Mouse (Mus musculus): Measurements from ENCODE around the gene Pgghg.

The Pgghg gene

DNA sequence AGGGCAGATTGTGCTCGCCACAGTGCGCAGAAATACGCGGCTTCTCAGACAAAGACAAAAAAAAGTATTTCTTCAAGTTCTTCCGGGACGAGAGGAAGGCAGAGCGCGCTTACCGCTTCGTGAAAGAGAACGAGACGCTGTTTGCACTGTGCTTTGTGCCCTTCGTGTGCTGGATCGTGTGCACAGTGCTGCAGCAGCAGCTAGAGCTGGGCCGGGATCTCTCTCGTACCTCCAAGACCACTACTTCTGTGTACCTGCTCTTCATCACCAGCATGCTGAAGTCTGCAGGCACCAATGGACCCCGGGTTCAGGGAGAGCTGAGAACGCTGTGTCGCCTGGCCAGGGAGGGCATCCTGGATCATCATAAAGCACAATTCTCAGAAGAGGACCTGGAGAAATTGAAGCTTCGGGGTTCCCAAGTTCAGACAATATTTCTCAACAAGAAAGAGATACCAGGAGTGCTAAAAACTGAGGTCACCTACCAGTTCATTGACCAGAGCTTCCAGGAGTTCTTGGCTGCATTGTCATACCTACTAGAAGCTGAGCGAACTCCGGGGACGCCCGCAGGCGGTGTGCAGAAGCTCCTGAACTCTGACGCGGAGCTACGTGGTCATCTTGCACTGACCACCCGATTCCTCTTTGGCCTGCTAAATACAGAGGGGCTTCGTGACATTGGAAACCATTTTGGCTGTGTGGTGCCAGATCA is 18.0 kb upstream of the Pgghg start:
- no peak for DNase-seq (ENCODE audit: low read depth, low spot score)

DNA sequence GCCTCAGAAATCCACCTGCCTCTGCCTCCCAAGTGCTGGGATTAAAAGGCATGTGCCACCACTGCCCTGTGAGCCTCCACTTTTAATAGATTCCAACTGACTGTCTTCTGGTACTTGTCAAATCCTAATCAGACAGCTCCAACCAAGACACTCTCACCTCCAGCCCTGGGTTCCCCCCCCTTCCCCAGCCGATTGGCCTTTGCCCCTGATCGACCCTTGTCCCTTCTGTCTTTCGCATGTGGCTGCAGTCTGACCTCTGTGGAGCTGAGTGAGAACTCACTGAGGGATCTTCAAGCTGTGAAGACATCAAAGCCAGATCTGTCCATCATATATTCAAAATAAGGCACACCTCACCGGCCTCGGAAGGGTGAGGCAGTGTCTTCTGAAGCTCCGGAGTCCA is 14.0 kb upstream of the Pgghg start:
- no peak for DNase-seq (ENCODE audit: low read depth, low spot score)

GRCm38 (mm10) chr7:140938436-140938835 is 2.8 kb upstream of the Pgghg start:
- peak; percentile 87 for DNase-seq (ENCODE audit: low read depth, low spot score)

GRCm38 (mm10) chr7:140938896-140939295 is 2.3 kb upstream of the Pgghg start:
- peak; percentile 79 for DNase-seq (ENCODE audit: low read depth, low spot score)

GRCm38 (mm10) chr7:140939669-140940171 is 1.5 kb upstream of the Pgghg start:
- no peak for DNase-seq (ENCODE audit: low read depth, low spot score)

DNA sequence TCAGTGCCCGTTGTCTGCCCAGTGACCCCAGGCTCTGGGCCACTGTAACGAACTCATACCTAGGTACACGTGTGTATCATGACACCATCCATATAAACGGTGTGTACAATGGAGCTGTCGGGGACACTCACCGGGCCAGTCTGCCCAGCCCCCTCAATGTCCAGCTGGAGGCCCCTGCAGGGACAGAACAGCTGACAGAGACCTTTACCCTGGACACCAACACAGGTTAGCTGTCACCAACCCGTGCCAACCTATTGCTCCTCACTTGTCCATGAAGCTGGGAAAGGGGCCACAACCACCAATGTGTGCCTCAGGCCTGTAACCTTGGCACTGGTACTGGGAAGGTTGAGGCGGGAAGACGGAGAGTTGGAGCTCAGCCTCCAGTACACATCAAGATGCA is 1.1 kb downstream of the Pgghg start:
- no peak for DNase-seq (ENCODE audit: low read depth, low spot score)

DNA sequence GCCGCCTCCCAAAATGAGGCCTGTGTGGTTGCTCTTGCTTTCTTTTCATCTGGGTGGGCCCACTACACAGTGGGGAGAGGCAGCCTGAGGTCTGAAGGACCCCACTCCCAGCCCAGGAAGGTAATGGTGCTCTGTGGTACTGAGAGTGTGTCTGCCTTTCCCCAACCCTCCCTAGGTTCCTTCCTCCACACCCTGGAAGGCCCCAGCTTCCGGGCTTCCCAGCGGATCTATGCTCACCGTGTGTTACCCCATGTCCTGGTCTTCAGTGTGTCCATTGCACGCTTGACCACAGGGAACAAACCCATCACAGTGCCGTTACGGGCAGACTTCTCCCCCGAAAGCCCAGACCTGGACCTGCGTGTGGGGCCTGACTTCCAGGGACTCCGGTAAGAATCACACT is 1.6 kb downstream of the Pgghg start:
- no peak for DNase-seq (ENCODE audit: low read depth, low spot score)

DNA sequence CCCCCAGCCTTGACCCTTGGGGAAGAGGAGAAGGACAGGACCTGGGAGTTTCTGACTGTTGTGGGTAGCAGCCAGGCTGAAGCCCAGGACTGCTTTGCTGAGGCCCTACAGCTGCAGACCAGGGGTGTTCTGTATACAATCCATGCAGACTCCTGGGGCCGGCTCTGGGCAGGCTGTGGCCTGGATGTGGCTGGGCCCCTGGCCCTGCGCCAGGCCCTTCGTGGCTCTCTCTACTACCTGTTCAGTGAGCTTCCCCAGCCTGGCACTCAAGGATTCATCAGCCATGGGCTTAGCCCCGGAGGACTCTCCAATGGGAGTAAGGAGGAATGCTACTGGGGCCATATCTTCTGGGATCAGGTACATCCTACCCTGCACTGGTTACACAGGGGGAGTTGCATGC is 2.2 kb downstream of the Pgghg start:
- DNase-seq (ENCODE audit: low read depth, low spot score): no peak

GRCm38 (mm10) chr7:140944236-140944635 is 3.0 kb downstream of the Pgghg start:
- DNase-seq (ENCODE audit: low read depth, low spot score): no peak

DNA sequence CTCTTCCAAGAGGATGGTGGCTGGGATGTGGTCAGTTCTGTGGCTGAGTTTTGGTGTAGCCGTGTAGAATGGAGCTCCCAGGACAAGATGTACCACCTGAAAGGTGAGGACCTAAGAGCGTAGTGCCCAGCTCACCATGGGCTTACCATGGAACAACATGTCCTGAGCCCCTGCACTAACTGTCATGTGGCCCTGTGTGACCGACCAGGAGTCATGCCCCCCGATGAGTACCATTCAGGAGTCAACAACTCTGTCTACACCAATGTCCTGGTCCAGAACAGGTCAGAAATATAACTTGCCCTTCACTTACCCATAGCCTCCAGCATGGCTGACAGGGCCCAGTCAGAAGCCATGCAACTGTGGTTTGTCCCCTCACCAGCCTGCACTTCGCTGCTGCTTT is 4.1 kb downstream of the Pgghg start:
- DNase-seq (ENCODE audit: low read depth, low spot score): no peak

- DNase-seq (ENCODE audit: low read depth, low spot score): no peak
These were observed 5.1 kb downstream of the Pgghg start for GRCm38 (mm10) chr7:140946311-140946710.

DNA sequence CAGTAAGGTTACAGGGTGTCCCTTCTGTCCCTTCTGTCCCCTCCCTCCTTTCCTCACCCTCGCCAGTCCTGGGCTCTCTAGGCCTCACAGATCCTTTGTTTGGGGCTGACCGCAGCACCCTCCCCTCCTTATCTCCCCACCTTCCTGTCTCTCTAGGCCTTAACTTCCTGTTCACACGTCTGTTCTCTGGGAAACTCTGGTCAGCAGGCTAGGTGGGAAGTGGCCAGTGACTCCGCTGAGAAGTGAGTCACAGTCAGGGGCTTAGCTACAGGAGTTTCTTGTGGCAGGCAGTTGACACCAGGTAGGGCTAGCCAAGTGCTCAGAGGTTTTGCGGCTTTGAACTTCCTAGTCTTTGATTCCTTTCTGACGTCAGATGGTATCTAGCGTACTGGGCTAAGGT is 5.8 kb downstream of the Pgghg start:
- DNase-seq (ENCODE audit: low read depth, low spot score): no peak

DNA sequence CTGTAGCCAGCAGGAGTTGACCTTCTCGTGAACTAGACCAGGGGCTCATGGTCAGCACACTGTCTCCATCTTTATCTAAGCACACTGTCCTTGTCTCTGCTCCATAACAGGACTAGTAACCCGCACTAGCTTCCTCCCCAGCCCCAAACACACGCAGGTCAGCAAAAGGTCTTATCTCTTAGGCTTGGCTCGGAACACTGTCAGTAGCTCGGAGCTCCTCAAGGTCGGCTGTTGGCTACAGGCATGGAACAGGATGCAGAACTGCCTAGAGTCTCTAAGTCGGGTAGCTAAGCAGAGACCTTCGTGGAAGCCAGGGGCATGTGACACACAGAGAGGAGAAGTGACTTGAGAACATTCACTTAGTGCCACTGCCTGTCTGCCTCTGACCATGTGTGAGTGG is 7.0 kb downstream of the Pgghg start:
- no peak for DNase-seq (ENCODE audit: low read depth, low spot score)

DNA sequence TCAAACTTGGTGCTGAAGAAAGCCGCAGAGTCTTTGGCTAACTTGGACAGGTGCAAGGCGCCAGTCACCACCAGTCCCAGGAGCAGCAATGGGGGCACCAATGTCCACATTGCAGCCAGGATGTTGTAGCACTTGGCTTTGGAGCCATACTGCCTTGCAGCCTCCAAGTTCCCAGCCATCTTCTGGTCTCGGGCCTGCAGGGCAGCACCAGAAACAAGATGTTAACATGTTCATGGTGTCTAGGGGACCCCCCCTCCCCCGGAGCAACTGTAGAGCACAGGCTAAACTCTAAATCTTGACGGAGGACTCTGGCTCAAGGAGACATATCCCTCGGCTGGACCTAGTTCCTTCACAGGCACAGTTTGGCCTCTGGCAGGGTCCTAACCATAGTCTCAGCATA is 8.1 kb downstream of the Pgghg start:
- no peak for DNase-seq (ENCODE audit: low read depth, low spot score)

DNA sequence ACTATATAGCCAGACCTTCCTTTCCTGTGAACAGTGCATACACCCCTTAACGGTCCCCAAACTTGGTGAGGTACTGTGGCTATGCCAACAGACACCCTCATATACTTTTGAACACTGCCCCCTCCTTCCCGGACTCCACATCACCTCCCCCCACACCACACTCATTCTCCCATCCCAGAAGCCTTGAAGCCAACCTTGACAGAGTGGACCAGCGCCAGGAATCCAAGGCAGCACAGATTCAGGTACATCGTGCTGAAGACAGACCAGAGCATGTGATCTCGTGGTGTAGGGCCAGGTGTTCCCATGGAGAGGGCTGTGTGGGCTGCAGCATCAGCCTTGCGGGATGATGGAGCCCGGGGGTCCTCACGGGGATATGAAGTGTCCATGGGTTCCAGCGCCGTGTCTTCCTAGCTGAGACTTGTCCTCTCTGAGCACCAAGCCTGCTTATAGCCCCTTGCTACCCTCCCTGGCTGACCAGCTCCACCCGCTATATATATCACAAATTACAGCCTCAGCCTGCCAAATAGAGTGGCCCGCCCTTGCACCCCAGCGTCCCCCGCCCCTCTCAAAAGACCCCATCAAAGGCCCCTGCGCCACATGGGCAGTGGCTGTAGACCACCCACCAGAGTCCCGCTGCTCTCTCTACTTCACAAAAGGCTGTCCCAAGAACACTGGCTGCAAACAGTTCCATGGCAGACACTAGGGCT is 8.8 kb downstream of the Pgghg start, which contains the start of gene Ifitm5:
Gene Ifitm5, minus strand, starts transcription at position 468 of the 707 bp plus-strand sequence.
- DNase-seq (ENCODE audit: low read depth, low spot score): no peak

- no peak for DNase-seq (ENCODE audit: low read depth, low spot score)
These were observed 9.9 kb downstream of the Pgghg start for GRCm38 (mm10) chr7:140951051-140951450.

- no peak for DNase-seq (ENCODE audit: low read depth, low spot score)
These were observed 10.6 kb downstream of the Pgghg start for GRCm38 (mm10) chr7:140951765-140952164.

DNA sequence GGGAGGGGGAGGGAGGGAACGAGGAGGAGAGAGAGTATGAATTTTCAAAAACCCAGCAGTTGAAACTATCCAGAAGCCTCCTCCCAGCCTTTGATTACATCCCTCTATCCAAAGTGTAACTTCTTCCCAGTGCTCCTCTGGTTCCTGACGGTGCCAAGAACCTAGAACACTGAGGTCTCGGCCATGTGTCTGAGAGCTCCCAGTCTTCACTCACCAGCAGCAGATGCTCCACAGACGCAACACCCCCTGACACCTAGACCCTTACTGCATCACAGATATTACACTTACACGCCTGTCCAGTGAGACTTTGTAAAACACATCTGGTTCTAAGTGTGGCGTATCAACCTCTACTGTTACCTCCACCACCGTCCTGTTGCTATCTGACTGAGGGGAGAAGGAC is 11.2 kb downstream of the Pgghg start:
- DNase-seq (ENCODE audit: low read depth, low spot score): no peak

DNA sequence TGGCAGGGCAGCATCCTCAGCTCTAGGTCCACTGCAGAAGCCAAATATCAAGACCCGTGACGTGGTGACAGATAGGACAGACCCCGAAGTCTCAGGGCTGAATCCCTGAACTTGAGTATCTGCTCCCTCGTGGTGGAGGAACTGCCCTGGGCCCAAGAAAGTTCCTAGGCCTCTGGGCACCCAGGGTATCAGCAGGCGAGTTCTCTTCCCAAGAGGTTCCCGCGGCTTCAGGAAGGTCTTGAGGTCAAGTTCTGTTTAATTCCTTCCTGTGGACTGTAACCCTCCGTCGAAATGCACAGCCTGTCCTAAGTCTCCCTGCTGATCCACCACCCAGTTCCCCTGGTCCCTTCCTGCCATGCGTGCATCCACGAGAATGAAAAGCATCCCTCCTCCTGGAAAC is 11.9 kb downstream of the Pgghg start:
- DNase-seq (ENCODE audit: low read depth, low spot score): no peak

DNA sequence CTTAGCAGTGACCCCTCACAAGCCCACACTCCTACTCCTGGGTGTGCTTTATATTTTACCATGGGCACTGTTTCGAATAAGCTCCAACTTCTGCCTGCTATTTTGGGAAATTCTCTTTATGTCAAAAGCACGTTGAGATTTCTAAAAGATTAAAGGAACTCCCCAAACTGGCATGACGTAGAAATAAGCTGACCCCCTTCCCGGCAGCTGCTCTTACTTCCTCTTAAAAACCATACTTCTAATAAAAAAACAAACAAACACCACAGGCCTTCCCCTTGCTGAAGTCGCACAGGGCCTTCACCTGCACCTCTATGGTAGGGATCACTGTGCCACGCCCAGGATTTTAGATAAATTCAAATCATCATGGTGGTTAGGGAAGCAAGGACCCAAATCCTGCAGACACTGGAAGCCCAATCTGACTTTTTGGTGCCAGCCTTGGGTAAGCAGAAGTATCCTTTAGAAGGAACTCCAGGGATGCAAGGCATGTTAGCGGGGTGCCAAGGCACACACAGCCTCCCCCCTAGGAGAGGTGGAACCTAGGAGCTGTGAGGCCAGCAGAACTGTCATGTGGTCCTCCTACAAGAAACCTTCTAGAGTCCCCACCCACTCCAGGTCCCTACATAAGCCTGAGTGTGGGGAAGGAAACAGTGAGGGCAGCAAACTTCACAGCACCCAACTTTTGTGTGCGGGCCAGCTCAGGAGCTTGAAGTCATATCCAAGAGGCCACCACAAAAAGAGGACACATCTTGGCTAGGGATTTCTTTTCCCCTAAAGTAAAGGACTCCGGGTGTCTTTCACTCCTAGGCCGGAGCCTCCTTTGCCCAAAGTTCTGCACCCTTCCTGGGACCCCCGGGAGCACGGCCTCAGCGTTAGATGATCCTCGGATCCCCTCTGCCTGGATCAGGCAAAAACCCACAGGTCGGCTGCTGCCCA is 12.9 kb downstream of the Pgghg start:
- DNase-seq (ENCODE audit: low read depth, low spot score): no peak

- no peak for DNase-seq (ENCODE audit: low read depth, low spot score)
These were observed 13.5 kb downstream of the Pgghg start for GRCm38 (mm10) chr7:140954733-140955071.

GRCm38 (mm10) chr7:140955342-140955741 is 14.2 kb downstream of the Pgghg start:
- no peak for DNase-seq (ENCODE audit: low read depth, low spot score)
